Mouse (Mus musculus) kidney, embryonic 14.5 days (tissue): ENCODE data around the gene Exoc4. TPM values are rescaled to one million over a fixed set of nuclear protein-coding genes. Genes with fewer than 3 reads are reported as not detected.
A peak's percentile ranks its signal among the peaks of the same experiment; 100 is the strongest.

Source experiments
- ATAC-seq: fragments of 200-750 bp; cut with Nextera tagmentation; 2 replicates; pipeline ENCODE4 v1.8.0; 2017; ENCODE audit warnings: moderate number of reproducible peaks, mild to moderate bottlenecking, moderate TSS enrichment, moderate library complexity; ENCODE audit not compliant: low FRiP score, low TSS enrichment
- H3K27ac ChIP-seq: fragments of 300-500 bp; sonication (generic); 2 replicates; pipeline ENCODE4 v1.5.1; 2014; ENCODE audit warnings: low read depth, mild to moderate bottlenecking, low read length, moderate library complexity, mixed read lengths
- H3K27me3 ChIP-seq: fragments of 300-500 bp; sonication (generic); 2 replicates; pipeline ENCODE4 v1.6.1; 2014; ENCODE audit warnings: mild to moderate bottlenecking, low read length; ENCODE audit not compliant: control insufficient read depth, insufficient read depth
- H3K36me3 ChIP-seq: fragments of 300-500 bp; sonication (generic); 2 replicates; pipeline ENCODE4 v1.6.1; 2014; ENCODE audit warnings: low read length, mixed read lengths; ENCODE audit not compliant: control insufficient read depth, insufficient read depth
- H3K4me1 ChIP-seq: fragments of 300-500 bp; sonication (generic); 2 replicates; pipeline ENCODE4 v1.6.1; 2014; ENCODE audit warnings: low read length, mixed read lengths; ENCODE audit not compliant: control insufficient read depth, insufficient read depth
- H3K4me2 ChIP-seq: fragments of 300-500 bp; sonication (generic); replicated peaks from 2 replicates; pipeline ENCODE4 v1.6.1; 2014; ENCODE audit warnings: low read depth, mild to moderate bottlenecking, low read length
- H3K4me3 ChIP-seq: fragments of 300-500 bp; sonication (generic); 2 replicates; pipeline ENCODE4 v1.5.1; 2014; ENCODE audit warnings: mild to moderate bottlenecking, low read length
- H3K9ac ChIP-seq: fragments of 300-500 bp; sonication (generic); 2 replicates; pipeline ENCODE4 v1.6.1; 2014; ENCODE audit warnings: low read depth, mild to moderate bottlenecking, low read length, moderate library complexity
- H3K9me3 ChIP-seq: fragments of 300-500 bp; sonication (generic); 2 replicates; pipeline ENCODE4 v1.6.1; 2016; ENCODE audit warnings: low read length; ENCODE audit not compliant: control insufficient read depth
- WGBS: fragments of 180-500 bp; shearing (Covaris S2); extraction: QIAGEN DNeasy Blood & Tissue Kit; methylation state at CpG from one replicate; pipeline ENCODE4 v1.1.7; 2014; 5-methylcytosine and 5-hydroxymethylcytosine counted together
- polyA plus RNA-seq: library from polyadenylated mRNA; unstranded; fragments of >200 nt; fragmentation: Nextera tagmentation; extraction: Ambion mirVana; gene quantifications from 2 replicates; pipeline ENCODE4 v1.2.1, GENCODE M21; 2014

The Exoc4 gene
- polyA plus RNA-seq, 1 experiment from 2014 or later = 31.5 TPM

DNA sequence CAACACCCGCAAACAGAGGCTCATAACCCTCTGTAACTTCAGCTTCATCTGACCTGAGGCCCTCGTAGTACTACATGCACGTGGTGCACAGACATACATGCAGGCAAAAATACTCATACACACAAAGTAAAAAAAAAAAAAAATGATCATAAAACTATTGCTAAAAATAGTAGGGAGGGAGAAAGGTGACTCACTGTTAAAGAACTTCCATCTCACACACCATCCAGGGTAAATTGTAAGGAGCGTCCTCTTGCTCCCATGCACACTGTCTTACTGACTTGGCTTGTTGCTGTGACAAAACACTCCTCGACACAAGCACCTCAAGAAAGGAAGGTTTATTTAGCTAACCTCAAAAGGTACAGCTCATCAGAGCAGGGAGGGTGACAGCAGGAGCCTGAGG lies 723.9 kb downstream of the Exoc4 start:
- Histone ChIP-seq H3K9me3 (no peaks in the 10 kb centered on the region), H3K4me2 (no peak overlapping the region), H3K4me1 (no peaks in the 10 kb centered on the region), H3K9ac (no peak overlapping the region), H3K27me3 (no peaks in the 10 kb centered on the region), H3K36me3 (no peaks in the 10 kb centered on the region; the same call in 1 of the 2 replicates), H3K27ac (no peak overlapping the region), H3K4me3 (no peak overlapping the region)
- WGBS = 84% methylated on average over 5 of the region's 5 CpGs
- ATAC-seq = no peak

DNA sequence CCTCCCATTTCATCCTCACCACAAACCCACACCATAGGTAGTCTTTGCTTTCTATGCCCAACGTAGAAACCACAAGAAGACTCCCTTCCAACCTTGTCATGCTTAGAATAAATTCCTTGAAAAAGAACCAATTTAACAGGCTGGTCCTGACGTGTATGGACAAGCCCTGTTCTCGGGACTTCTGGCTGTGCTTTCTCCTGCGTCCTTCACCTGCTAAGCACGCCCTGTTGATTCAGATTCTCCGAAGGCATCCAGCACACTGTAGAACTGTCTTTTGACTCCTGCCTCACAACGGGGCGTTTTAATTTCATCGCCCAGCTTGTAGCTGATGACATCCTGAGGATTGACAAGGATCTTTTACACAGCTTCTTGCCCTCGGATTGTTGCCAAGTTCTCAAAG lies 727.7 kb downstream of the Exoc4 start:
- Histone ChIP-seq H3K36me3 (no peaks in the 10 kb centered on the region; the same call in 1 of the 2 replicates), H3K27ac (no peak overlapping the region), H3K4me2 (no peak overlapping the region), H3K9ac (no peak overlapping the region), H3K4me1 (no peaks in the 10 kb centered on the region), H3K4me3 (no peak overlapping the region), H3K27me3 (no peaks in the 10 kb centered on the region), H3K9me3 (no peaks in the 10 kb centered on the region)
- WGBS = 87% methylated on average over 10 of the region's 10 CpGs
- ATAC-seq = no peak

DNA sequence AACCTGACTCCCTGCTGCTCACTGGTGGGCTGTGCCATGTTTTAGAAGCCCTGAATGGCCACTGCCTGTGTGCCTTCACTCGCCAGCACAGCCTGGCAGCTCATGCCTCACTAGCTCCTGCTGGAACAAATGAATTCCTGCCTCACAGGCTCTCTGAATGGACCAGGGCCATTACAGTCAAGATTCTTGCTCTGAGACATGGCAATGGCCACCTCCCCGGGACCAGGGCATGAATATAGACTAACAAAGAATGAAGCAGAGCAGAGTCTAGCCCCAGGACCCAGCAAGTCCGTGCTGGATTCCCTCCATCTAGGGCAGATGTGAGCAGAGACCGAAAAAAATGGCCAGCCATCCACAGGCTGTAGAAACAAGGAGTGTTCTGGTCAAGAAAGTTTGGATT lies 728.6 kb downstream of the Exoc4 start:
- no peak for ATAC-seq
- Histone ChIP-seq H3K4me1 (no peaks in the 10 kb centered on the region), H3K9ac (no peak overlapping the region), H3K27ac (no peak overlapping the region), H3K27me3 (no peaks in the 10 kb centered on the region), H3K4me2 (no peak overlapping the region), H3K36me3 (no peaks in the 10 kb centered on the region), H3K4me3 (no peak overlapping the region), H3K9me3 (no peaks in the 10 kb centered on the region)
- WGBS = 68% methylated on average over 4 of the region's 4 CpGs

DNA sequence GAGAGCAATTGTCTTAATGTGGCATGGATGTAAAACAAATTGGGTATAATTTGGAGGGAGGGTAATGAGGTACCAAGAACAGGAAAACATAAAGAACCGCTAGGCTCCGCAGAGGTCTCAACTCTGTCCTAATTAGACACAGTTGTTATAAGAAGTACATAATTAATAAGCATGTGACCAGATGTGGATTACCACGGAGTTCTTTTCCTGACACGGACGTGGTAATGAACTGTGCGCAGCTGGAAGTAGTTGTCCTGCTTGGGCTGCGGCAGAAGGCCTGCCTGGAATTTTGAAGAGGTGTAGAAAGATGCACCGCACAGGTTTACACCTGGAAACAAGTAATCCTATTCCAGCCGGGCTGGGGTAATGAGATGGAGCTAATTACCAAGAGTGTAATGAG lies 729.0 kb downstream of the Exoc4 start:
- H3K4me2 ChIP-seq = no peak overlapping the region
- H3K27me3 ChIP-seq = no peaks in the 10 kb centered on the region
- no peaks in the 10 kb centered on the region for H3K9me3 ChIP-seq
- no peaks in the 10 kb centered on the region for H3K4me1 ChIP-seq
- H3K9ac ChIP-seq = no peak overlapping the region
- no peak overlapping the region for H3K27ac ChIP-seq
- H3K4me3 ChIP-seq = no peak overlapping the region
- H3K36me3 ChIP-seq = no peaks in the 10 kb centered on the region
- 69% methylated on average over 9 of the region's 9 CpGs for WGBS
- ATAC-seq = no peak

DNA sequence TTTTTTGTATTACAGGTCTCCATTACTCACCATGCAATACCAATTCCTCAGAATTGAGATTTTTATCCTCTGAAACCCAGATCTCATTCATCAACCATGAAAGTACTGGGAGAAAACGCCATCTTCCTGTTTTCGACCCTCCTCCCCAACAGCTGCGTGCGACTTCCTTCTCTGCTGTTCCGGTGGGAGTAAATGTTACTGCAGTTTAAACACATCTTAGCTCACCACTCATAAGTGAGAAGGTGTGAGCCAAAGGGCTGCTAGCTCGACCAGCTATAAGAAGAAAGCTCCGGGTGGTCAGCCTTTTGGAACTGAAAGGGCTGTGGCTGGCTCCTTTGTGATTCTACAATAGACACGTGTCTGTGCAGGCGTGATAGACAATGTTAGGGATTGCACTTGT lies 733.8 kb downstream of the Exoc4 start:
- Histone ChIP-seq H3K36me3 (no peaks in the 10 kb centered on the region), H3K27me3 (no peaks in the 10 kb centered on the region), H3K4me3 (no peak overlapping the region), H3K9ac (no peak overlapping the region), H3K4me1 (no peaks in the 10 kb centered on the region), H3K27ac (no peak overlapping the region), H3K9me3 (no peaks in the 10 kb centered on the region), H3K4me2 (no peak overlapping the region)
- 83% methylated on average over 9 of the region's 9 CpGs for WGBS
- no peak for ATAC-seq

DNA sequence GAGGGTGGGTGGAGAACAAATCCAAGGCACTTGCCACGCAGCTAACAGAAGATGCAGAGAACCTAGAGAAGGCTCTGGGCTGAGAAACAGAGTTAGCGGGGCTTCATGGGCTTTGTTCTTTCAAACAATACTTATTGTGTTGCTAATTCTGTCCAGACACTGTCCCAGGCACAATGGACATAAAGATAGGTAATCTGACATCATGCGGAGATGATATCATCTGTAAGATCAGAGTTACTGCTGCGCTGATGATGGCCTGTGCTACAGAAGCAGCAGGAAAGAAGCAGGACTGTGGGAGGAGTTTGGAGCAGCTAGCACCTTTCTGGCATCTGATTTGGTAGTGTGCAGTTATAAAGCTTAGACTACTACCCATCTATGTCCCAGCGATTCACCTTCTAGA lies 738.2 kb downstream of the Exoc4 start:
- Histone ChIP-seq H3K4me1 (no peaks in the 10 kb centered on the region), H3K36me3 (no peaks in the 10 kb centered on the region), H3K27me3 (no peaks in the 10 kb centered on the region), H3K4me2 (no peak overlapping the region), H3K9me3 (no peaks in the 10 kb centered on the region), H3K4me3 (no peak overlapping the region), H3K9ac (no peak overlapping the region), H3K27ac (no peak overlapping the region)
- WGBS = 78% methylated on average over 5 of the region's 5 CpGs
- no peak for ATAC-seq

DNA sequence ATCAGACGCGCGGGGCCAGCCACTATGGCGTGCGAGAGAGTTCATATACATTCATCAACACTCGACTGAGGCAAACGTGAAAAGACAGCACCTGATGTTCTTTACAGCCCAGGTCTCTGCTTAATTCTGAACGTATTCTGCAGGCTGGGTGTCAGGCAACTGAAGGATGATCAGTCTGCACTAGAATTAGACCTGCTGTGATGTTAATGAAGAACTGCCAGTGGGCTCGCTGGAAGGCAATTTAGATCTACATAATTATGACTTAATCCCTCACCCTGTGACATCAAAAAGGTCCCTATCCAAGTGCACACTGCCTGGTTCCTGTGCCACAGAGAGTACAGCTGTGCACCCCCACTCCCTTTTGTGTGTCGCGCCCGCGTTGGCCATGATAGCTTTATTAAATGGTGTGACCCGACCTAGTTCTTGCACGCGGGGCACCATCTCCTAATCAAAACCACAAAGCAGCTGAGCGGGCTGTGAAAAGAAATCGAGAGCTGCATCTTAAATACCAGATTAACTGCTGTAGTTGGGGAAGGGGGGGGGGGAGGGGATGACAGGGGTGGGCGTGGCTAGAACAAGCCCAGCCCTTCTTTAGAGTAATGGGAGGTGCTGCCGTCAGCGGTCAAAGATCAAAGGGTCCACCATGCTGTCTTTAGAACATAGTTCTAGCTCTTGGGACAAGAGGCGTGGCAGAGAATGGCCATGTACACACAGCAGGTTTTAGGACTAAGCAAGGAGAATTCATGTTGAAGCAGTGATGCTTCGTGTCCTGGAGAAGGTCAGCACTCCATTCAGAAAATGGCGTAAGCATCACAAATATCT lies 743.5 kb downstream of the Exoc4 start:
- Histone ChIP-seq H3K9ac (no peak overlapping the region), H3K27me3 (no peaks in the 10 kb centered on the region), H3K4me1 (no peaks in the 10 kb centered on the region), H3K4me2 (no peak overlapping the region), H3K4me3 (no peak overlapping the region), H3K27ac (no peak overlapping the region), H3K9me3 (no peaks in the 10 kb centered on the region), H3K36me3 (no peaks in the 10 kb centered on the region)
- 47% methylated on average over 24 of the region's 24 CpGs for WGBS
- ATAC-seq = no peak

DNA sequence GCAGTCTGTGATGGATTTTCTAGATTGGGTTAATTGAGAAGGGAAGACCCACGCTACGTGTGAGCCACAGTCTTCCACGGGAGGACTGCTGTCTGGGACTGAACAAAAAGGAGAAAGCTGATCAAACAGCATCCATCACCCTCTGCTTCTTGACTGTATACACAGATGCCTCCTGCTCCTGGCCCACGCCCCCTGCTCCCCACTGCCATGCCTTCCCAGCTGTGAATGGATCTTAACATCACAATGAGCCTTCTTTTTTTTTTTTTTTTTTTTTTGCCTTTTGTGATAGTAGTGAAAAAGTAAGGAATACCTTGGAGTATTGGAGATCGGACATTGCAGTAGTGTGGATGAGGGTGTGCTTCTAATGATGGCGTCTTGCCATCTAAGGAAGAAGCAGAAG lies 745.0 kb downstream of the Exoc4 start:
- 77% methylated on average over 6 of the region's 6 CpGs for WGBS
- Histone ChIP-seq H3K27ac (no peak overlapping the region), H3K9me3 (no peaks in the 10 kb centered on the region), H3K4me3 (no peak overlapping the region), H3K36me3 (no peaks in the 10 kb centered on the region), H3K27me3 (no peaks in the 10 kb centered on the region), H3K4me2 (no peak overlapping the region), H3K4me1 (no peaks in the 10 kb centered on the region), H3K9ac (no peak overlapping the region)
- ATAC-seq = no peak

DNA sequence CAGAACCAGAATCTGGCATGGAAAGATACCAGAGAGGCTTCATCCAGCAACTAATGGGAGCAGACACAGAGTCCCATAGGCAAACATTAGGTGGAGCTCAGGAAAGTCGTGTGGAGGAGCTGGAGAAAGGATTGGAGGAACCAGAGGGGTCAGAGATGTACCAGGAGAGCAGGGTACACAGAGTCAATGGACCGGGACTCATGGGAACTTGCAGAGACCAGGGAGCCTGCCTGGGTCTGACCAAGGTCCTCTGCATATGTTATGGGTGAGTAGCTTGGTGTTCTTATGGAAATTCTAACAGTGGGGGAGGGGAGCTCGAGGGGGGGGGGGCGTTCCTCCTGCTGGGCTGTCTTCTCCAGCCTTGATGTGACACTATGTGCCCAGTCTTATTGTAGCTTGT lies 749.7 kb downstream of the Exoc4 start:
- no peaks in the 10 kb centered on the region for H3K27me3 ChIP-seq
- no peaks in the 10 kb centered on the region for H3K4me1 ChIP-seq
- no peak overlapping the region for H3K9ac ChIP-seq
- 55% methylated on average over 2 of the region's 4 CpGs for WGBS
- ATAC-seq = 0 out of 2 replicates have a peak, but pooled peaks have one; percentile 57
- H3K4me3 ChIP-seq = no peak overlapping the region
- no peaks in the 10 kb centered on the region for H3K9me3 ChIP-seq
- no peak overlapping the region for H3K27ac ChIP-seq
- H3K36me3 ChIP-seq = no peaks in the 10 kb centered on the region
- no peak overlapping the region for H3K4me2 ChIP-seq
